Mouse (Mus musculus) small intestine, adult 2 months (tissue): ENCODE data around the gene Pf4.

ENCODE experiments used
- CTCF ChIP-seq: fragments of 200-500 bp; IDR thresholded peaks from 2 replicates; pipeline ENCODE4 v1.5.1; 2012; ENCODE audit warnings: low read depth, mild to moderate bottlenecking, control low read depth, inconsistent platforms, low read length, moderate library complexity, mixed read lengths; ENCODE audit not compliant: insufficient replicate concordance, insufficient read length; ENCODE audit errors: extremely low read depth
- POLR2A ChIP-seq: fragments of 200-500 bp; IDR thresholded peaks from 2 replicates; pipeline ENCODE4 v1.6.1; 2012; ENCODE audit warnings: low read depth, mild to moderate bottlenecking, control low read depth, inconsistent platforms, low read length, moderate library complexity

- no peak for TF ChIP-seq POLR2A
- no peak for TF ChIP-seq CTCF
Observed at GRCm38 (mm10) chr5:90804574-90804973, 32.3 kb downstream of the Pf4 start.
